Mouse (Mus musculus) kidney, adult 8-10 months (tissue): Measurements from ENCODE around the gene Nploc4.
"Not testable (repeated sequence)": the region's sequence is repeated elsewhere in the genome, so short reads cannot be mapped to it uniquely, and the experiment has no call there.

ENCODE experiments used
- DNase-seq, 2 experiments: peaks; one replicate each; pipeline ENCODE4 v3.0.0; 2022

The Nploc4 gene

GRCm38 (mm10) chr11:120377337-120377736 lies 60.2 kb downstream of the Nploc4 start:
- DNase-seq = no peak

DNA sequence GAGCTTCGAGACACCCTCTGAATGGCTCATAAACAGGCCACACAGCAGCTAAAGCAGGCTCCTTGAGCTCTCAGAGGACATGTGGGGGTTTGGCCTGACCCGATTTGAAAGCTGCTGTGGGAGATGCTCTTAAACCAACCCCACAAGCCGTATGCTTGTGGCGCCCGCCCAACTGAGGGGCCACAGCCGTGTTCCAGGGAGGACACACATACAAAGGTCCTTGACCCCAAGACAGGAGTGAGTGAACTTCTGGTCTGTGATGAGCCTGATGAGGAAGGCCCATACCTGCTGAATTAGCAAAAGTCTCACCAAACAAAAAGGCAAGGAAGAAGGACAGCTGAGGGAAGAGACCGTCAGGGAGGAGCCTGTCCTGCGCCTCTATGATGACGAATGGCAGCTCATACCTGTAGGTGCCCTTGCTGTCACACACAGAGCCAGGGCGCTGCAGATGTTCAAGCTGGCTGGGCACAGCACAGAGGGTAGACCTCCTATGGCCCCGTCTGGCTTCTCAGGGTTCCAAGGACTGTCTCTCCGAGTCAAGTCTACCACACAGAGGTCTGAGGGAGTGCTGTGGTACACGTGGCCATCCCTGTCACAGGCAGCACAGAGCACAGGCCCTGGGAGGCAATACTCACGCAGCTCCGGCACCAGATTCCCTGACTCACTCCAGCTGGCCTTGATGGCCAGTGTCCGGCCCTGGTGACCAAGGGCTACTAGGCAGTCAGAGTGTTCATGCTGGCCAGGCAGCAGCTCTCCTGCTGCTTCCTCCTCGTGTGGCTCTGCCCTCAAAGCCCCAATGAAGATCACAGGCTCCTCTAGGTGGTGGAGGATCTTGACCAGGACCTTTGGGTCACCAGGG lies 61.0 kb downstream of the Nploc4 start:
- DNase-seq = no peak

GRCm38 (mm10) chr11:120375324-120375723 lies 62.2 kb downstream of the Nploc4 start:
- no peak for DNase-seq

DNA sequence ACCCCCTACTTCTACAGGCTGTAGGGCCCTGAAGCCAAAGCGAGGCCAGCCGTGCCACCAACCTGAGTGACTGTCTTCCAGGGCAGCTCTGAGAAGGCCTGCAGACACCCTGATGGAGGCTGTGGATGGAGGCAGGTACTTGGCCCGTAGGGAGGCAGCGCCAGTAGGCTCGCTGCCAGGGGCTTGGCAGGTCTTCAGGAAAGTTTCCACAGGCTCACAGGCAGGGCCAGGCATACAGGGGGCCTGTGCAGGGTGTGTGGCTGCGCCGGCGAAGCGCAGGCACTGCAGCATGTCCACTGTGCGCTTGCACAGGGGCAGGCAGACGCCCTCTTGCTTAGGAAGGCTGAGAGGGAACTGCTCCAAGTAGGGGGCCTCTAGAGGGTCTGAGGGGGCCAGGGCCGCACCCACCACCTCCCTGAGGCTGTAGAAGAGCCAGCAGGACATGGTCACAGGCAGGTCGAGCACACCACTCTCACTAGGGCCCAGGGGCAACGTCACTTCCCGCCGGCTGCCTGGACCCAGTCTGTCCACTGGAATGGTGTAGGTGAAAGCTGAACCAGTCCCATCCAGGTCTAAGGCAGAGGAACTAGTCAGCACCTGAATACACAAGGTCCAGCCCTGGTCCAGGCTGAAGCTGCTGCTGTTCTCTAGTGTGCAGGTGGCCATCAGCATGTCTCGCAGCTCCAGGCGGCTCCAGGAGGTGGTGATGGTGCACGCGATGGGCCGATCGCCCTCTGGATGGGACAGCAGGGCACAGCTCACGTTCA lies 63.5 kb downstream of the Nploc4 start:
- DNase-seq = peak; percentile 68 to 74

GRCm38 (mm10) chr11:120373025-120373424 lies 64.5 kb downstream of the Nploc4 start:
- DNase-seq = no peak

DNA sequence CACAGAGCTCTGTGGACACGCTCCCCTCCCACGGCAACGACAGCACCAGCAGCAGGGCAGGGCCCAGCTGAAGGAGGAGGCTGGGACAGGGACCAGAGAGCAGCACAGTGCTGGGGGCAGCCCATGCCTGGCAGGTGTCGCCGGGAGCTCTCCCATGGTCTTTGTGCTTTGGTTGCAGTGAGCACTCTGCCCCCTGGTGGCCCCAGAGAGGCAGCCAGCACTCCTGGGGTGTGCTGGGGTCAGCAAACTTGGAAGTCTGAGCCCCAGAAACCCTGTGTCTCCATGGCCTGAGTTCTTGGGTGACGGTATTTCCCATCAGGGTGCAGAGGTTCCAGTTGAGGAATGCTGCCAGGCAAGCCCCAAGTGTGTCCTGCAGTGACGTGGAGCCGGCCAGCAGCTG lies 67.9 kb downstream of the Nploc4 start:
- peak in 1 of 2 experiments; percentile 76 for DNase-seq

DNA sequence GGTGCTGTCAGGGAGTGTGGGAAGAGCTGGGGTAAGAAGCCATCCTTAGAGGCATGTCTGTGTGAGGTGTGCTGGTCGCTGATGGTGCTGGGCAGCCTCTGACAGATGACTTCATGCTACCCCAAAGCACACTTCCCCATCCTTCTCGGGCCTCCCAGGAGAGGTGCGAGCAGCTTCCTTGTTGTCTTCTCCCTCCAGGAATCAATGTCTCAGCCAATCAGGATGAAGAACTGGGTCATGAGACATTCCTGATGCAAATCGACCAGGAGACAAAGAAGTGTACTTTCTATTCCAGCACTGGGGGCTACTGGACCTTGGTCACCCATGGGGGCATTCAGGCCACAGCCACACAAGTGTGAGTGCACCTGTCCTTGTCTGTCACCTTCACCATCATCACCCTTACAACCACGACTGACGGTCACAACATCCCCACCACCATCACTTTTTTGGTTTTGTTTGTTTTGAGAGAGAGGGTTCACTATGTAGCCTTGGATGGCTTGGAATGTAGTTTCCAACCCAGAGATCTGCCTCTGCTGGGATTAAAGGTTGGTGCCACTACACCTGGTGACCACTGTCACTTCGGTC lies 71.0 kb downstream of the Nploc4 start:
- no peak for DNase-seq

- DNase-seq = no peak
Observed at GRCm38 (mm10) chr11:120362891-120363290, 74.6 kb downstream of the Nploc4 start.

- no peak for DNase-seq
Observed at GRCm38 (mm10) chr11:120361295-120361694, 76.2 kb downstream of the Nploc4 start, which contains the start of gene Fscn2. Fscn2 (plus strand) TSS chr11:120361534.

GRCm38 (mm10) chr11:120360755-120361154 lies 76.8 kb downstream of the Nploc4 start:
- no peak for DNase-seq

DNA sequence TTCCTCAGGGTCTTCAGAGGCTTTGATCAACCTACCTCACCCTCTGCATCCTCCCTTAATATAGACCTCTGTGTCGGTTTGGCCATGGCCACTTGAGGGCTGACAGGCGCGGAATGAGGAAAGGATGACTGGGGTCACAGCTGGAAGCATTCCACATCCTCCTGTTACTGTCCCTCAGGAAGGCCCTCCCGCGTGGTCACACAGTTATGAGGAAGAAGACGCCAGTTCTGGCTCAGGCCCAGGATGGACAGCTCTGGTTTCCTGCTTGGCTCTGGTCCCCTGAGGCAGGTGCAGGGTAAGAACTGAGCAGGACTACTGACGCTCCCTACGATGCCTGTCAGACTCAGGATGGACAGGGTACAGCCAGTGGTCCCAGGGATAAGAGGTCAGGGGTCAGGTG lies 77.4 kb downstream of the Nploc4 start:
- DNase-seq = peak in 1 of 2 experiments; percentile 63

- DNase-seq = no peak
Observed at GRCm38 (mm10) chr11:120359391-120359790, 78.1 kb downstream of the Nploc4 start.

DNA sequence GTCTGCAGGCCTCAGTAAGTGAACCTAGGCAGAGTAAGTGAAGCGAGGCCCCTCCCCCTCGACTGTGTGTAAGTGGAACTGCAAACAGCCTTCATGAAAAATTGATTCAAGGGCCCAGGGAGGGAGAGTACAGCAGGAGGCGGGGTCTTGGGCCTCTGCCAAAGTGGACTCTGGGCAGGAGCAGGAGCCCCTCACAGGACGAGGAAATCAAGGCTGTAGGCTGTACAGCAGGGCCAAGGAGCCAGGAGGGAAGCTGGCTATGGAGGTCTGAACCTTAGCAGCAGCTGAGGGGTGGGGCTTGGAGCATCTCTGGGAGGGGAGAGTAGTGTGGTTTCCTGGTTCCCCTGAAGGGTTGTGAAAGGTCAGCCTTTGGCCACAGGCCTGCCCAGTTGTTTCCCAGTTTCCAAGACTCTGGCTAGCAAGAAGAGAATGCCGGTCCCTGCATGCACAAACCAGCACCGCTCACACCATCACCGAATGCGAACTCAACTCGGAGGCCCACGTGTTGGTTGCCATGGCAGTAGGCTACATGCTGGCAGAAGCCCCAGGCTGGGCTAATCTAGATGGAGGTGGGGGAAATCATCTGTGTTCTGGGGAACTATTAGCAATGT lies 79.6 kb downstream of the Nploc4 start:
- DNase-seq = peak in 1 of 2 experiments; percentile 48

DNA sequence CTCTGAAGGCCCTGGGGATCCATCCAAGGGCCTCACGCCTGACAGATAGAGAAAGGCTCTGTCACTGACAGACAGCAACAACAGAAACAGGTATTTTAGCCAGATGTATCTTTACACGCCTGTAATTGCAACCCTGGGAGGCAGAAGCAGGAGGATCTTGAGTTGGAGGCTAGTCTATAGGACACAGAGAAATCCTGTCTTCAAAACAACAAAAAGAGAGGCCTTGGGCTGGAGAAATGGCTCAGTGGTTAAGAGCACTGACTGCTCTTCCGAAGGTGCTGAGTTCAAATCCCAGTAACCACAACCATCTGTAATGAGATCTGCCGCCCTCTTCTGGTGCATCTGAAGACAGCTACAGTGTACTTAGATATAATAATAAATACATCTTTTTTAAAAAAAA lies 80.6 kb downstream of the Nploc4 start:
- no peak for DNase-seq

- DNase-seq = no peak
Observed at GRCm38 (mm10) chr11:120356319-120356840, 81.1 kb downstream of the Nploc4 start.

DNA sequence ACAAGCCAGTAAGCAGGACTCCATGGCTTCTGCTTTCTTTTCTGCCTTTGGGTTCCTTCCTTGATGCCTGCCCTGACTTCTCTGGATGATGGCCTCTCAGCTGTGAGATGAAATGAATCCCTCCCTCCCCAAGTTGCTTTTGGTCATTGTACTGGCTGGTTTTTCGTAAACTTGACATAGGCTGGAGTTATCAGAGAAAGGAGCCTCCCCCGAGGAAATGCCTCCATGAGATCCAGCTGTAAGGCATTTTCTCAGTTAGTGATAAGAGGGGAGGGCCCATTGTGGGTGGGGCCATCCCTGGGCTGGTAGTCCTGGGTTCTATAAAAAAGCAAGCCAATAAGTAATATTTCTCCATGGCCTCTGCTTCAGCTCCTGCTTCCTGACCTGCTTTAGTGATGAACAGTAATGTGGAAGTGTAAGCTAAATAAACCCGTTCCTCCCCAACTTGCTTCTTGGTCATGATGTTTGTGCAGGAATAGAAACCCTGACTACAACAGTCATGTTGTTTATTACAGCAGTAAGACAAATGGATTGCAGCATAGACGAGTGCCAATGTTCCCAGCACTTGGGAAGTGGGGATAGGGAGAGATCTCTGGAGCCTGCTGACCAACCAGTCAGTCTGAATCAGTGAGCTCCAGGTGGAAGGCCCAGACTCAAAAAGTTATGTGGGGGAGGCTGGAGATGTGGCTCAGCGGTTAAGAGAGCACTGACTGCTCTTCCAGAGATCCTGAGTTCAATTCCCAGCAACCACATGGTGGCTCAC lies 82.0 kb downstream of the Nploc4 start:
- DNase-seq = no peak

DNA sequence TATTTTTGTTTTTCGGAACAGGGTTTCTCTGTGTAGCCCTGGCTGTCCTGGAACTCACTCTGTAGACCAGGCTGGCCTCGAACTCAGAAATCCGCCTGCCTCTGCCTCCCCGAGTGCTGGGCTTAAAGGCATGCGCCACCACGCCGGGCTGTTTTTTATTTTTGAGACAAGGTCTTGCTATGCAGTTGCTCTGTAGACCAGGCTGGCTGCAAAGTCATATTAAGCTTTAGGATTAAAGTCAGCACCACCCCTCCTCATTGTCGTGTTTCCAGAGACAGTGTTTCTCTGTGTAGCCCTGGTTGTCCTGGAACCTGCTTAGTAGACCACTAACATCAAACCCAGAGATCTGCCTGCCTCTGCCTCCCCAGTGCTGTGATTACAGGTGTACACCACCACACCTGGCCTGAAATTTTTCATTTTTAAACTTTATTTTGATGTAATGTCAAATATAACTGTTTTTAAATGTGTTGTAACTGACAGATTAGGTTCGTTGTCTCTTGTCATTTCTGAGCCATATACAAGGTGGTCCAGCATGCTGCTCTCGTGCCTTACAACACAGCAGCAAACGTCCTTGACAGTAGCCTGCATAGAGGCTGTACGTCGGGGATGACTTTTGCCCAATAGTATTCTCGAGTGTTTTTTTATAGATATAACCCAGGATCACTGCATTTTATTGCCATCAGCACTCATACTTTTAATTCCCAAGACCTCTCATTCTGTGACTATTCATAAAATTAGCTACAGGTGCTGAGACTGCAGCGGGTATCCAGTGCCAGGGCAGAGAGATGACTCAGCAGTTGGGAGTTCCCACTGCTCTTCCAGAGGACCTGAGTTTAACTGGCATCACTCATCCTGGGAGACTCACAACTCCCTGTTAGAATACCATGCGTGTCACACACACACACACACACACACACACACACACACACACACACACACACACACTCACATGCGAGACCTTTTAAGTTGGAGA lies 82.9 kb downstream of the Nploc4 start:
- DNase-seq = no peak

DNA sequence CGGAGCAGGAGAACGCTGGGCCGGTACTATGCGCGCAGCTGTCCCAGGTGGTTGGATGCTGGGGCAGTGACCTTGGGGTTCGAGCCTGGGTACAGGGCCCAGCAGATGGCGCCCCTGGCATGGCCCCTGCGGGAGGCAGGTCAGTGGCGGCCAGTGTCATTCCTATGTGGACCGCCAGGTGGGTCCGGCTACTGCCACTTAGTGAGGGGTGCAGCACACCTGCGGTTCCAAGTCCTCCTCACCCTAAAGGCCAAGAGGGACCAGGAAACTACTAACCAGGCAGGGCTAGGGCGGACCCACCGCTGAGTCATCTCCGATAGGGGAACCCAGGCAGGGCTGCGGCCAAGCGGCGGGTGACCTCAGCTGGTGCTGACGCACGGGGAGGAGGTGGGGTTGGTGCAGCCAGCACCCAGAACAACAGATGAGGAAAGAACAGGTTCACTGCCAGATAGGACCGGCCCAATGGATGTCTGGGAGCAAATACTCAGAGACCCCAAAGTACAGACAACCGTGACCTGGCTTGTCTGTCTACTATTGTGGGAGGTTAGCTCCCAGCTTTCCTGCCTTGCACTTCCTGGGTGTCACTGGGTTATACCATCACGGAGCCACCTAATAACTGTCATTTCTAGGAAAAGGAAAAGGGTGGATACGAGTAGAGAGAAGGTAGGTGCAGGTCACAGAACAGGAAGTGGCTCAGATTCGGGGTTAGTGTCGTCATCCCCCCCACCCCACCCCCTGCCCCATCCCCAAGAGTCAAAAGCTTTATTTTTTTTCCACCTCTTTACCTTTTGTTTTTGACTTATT lies 83.8 kb downstream of the Nploc4 start:
- peak; percentile 82 to 91 for DNase-seq

DNA sequence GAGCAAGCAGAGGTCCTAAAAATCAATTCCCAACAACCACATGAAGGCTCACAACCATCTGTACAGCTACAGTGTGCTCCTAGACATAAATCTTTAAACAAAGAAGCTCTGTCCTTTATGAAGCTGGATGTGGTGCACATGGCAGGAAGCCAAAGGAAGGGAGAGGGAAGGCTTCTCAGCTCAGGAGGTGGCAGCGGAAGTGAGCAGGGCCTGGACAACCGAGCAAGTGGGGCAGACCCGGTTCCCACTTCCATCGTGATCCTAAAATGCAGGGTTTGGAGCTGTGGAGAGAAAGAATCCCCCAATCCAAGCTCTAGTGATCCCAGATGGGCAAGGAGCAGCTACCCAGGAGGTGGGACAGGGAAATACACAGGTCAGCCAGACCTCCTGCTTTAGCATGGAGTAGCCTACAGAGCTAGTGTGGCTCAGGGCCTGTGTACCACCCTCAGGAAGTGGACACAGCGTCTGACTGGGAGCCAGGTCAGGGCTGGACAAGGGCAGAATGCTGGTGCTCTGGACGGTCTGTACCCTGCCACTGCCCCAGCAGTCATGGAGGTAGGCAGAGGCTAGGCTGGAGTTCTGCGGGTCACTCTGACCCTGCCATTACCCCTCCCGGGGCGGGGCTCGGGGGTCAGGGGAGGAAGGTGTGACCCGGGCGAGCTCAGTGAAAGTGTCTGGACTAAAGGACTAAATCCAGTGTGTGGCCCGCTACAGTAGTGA lies 84.8 kb downstream of the Nploc4 start:
- no peak for DNase-seq

GRCm38 (mm10) chr11:120352093-120352350 lies 85.5 kb downstream of the Nploc4 start:
- not testable (repeated sequence) for DNase-seq
